Mouse (Mus musculus): ENCODE results near the gene Clec12b. TPM values are rescaled to one million over a fixed set of nuclear protein-coding genes. Genes with fewer than 3 reads are reported as not detected.

Gene Clec12b
- polyA plus RNA-seq, 1 experiment from 2014 or later: not detected

- Histone ChIP-seq H3K27me3 (ENCODE audit: control insufficient read depth, insufficient read depth, low read length) (no peaks in the 10 kb centered on the region), H3K36me3 (ENCODE audit: control insufficient read depth, insufficient read depth, low read length) (no peaks in the 10 kb centered on the region), H3K4me1 (ENCODE audit: control insufficient read depth, insufficient read depth, low read length) (no peaks in the 10 kb centered on the region), H3K9me3 (ENCODE audit: control insufficient read depth, low read length) (no peaks in the 10 kb centered on the region), H3K4me2 (replicated peaks; ENCODE audit: low read depth, low read length) (no peak overlapping the region), H3K4me3 (ENCODE audit: low read length) (no peak overlapping the region), H3K9ac (ENCODE audit: low read depth, low read length) (no peak overlapping the region), H3K27ac (ENCODE audit: low read depth, low read length) (no peak overlapping the region)
- ATAC-seq (ENCODE audit: low FRiP score, low TSS enrichment): no peak
- WGBS: 62% methylated on average over 13 of the region's 13 CpGs
These were observed 59.0 kb downstream of the Clec12b start for GRCm38 (mm10) chr6:129326568-129327150.

- WGBS: 68% methylated on average over 1 of the region's 1 CpGs
- no peak for ATAC-seq (ENCODE audit: low FRiP score, low TSS enrichment)
- no peak overlapping the region for H3K4me3 ChIP-seq (ENCODE audit: low read length)
These were observed 59.7 kb downstream of the Clec12b start for GRCm38 (mm10) chr6:129326016-129326415.

More at GRCm38 (mm10) chr6:129326016-129326415, 59.7 kb downstream of the Clec12b start:
- Histone ChIP-seq H3K27ac (ENCODE audit: low read depth, low read length) (no peak overlapping the region), H3K9me3 (ENCODE audit: control insufficient read depth, low read length) (no peaks in the 10 kb centered on the region), H3K36me3 (ENCODE audit: control insufficient read depth, insufficient read depth, low read length) (no peaks in the 10 kb centered on the region), H3K9ac (ENCODE audit: low read depth, low read length) (no peak overlapping the region), H3K4me2 (replicated peaks; ENCODE audit: low read depth, low read length) (no peak overlapping the region), H3K4me1 (ENCODE audit: control insufficient read depth, insufficient read depth, low read length) (no peaks in the 10 kb centered on the region), H3K27me3 (ENCODE audit: control insufficient read depth, insufficient read depth, low read length) (no peaks in the 10 kb centered on the region)

Other genes starting within 250 kb of the Clec12b start
- gene Clec2d, start 205.3 kb downstream of the Clec12b start, polyA plus RNA-seq (2014; fragmentation: Nextera tagmentation; extraction: Ambion mirVana): 0.31 and 0.58 TPM in 2 replicates
- 0.04 and 0.11 TPM in 2 replicates for gene Cd69, start 110.4 kb downstream of the Clec12b start, polyA plus RNA-seq (2014; fragmentation: Nextera tagmentation; extraction: Ambion mirVana)
- not detected in 2 replicates for gene 4922502D21Rik, start 54.1 kb downstream of the Clec12b start, polyA plus RNA-seq (2014; fragmentation: Nextera tagmentation; extraction: Ambion mirVana)
- 0.50 and 0.85 TPM in 2 replicates for gene Clec12a, start 43.2 kb downstream of the Clec12b start, polyA plus RNA-seq (2014; fragmentation: Nextera tagmentation; extraction: Ambion mirVana)
- gene Clec1b, start 11.4 kb upstream of the Clec12b start, polyA plus RNA-seq (2014; fragmentation: Nextera tagmentation; extraction: Ambion mirVana): 2.5 and 4.7 TPM in 2 replicates
- gene Clec9a, start 23.0 kb upstream of the Clec12b start, polyA plus RNA-seq (2014; fragmentation: Nextera tagmentation; extraction: Ambion mirVana): 0.41 and 0.45 TPM in 2 replicates
- 5.8 and 6.2 TPM in 2 replicates for gene Clec1a, start 66.1 kb upstream of the Clec12b start, polyA plus RNA-seq (2014; fragmentation: Nextera tagmentation; extraction: Ambion mirVana)
- gene Olr1, start 121.3 kb upstream of the Clec12b start, polyA plus RNA-seq (2014; fragmentation: Nextera tagmentation; extraction: Ambion mirVana): not detected in 2 replicates
- 24.0 and 38.3 TPM in 2 replicates for gene Tmem52b, start 126.7 kb upstream of the Clec12b start, polyA plus RNA-seq (2014; fragmentation: Nextera tagmentation; extraction: Ambion mirVana)
- gene Gabarapl1, start 147.3 kb upstream of the Clec12b start, polyA plus RNA-seq (2014; fragmentation: Nextera tagmentation; extraction: Ambion mirVana): 16.7 and 22.4 TPM in 2 replicates
- not detected in 2 replicates for gene Klre1, start 192.0 kb upstream of the Clec12b start, polyA plus RNA-seq (2014; fragmentation: Nextera tagmentation; extraction: Ambion mirVana)
- gene Klrd1, start 205.9 kb upstream of the Clec12b start, polyA plus RNA-seq (2014; fragmentation: Nextera tagmentation; extraction: Ambion mirVana): not detected in 2 replicates
- not detected in 2 replicates for gene Klrk1, start 238.0 kb upstream of the Clec12b start, polyA plus RNA-seq (2014; fragmentation: Nextera tagmentation; extraction: Ambion mirVana)